Mouse (Mus musculus) layer of hippocampus, adult 11-12 months (tissue): ENCODE data around the gene Klhl7.

Experiments
- DNase-seq: peaks from one replicate; pipeline ENCODE4 v3.0.0; 2022; ENCODE audit warnings: low spot score

Klhl7 gene

GRCm38 (mm10) chr5:24100106-24100809 is at the start of gene Klhl7:
Klhl7 (plus strand) TSS chr5:24100605.
- DNase-seq = peak; percentile 85

- no peak for DNase-seq
Observed at GRCm38 (mm10) chr5:24051755-24052675, 48.4 kb upstream of the Klhl7 start.

GRCm38 (mm10) chr5:24053245-24054190 is 46.9 kb upstream of the Klhl7 start:
- DNase-seq = no peak

GRCm38 (mm10) chr5:24054382-24054781 is 46.0 kb upstream of the Klhl7 start:
- DNase-seq = no peak

- no peak for DNase-seq
Observed at GRCm38 (mm10) chr5:24056865-24057264, 43.5 kb upstream of the Klhl7 start.

- no peak for DNase-seq
Observed at GRCm38 (mm10) chr5:24057592-24057991, 42.8 kb upstream of the Klhl7 start.

- DNase-seq = no peak
Observed at GRCm38 (mm10) chr5:24060949-24061348, 39.5 kb upstream of the Klhl7 start.

- DNase-seq = no peak
Observed at GRCm38 (mm10) chr5:24063034-24063433, 37.4 kb upstream of the Klhl7 start.

GRCm38 (mm10) chr5:24063545-24063944 is 36.9 kb upstream of the Klhl7 start:
- no peak for DNase-seq

- no peak for DNase-seq
Observed at GRCm38 (mm10) chr5:24068955-24069354, 31.4 kb upstream of the Klhl7 start.

- no peak for DNase-seq
Observed at GRCm38 (mm10) chr5:24072031-24072430, 28.4 kb upstream of the Klhl7 start.

- DNase-seq = peak; percentile 80
Observed at GRCm38 (mm10) chr5:24076986-24077718, 23.3 kb upstream of the Klhl7 start.

GRCm38 (mm10) chr5:24077739-24078306 is 22.6 kb upstream of the Klhl7 start:
- no peak for DNase-seq

- DNase-seq = no peak
Observed at GRCm38 (mm10) chr5:24078420-24079179, 21.8 kb upstream of the Klhl7 start.

GRCm38 (mm10) chr5:24080826-24081225 is 19.6 kb upstream of the Klhl7 start:
- DNase-seq = no peak

GRCm38 (mm10) chr5:24084835-24085234 is 15.6 kb upstream of the Klhl7 start:
- no peak for DNase-seq

GRCm38 (mm10) chr5:24086241-24086640 is 14.2 kb upstream of the Klhl7 start:
- no peak for DNase-seq

- no peak for DNase-seq
Observed at GRCm38 (mm10) chr5:24086865-24087264, 13.5 kb upstream of the Klhl7 start.

- no peak for DNase-seq
Observed at GRCm38 (mm10) chr5:24088451-24088850, 12.0 kb upstream of the Klhl7 start.

GRCm38 (mm10) chr5:24092496-24092895 is 7.9 kb upstream of the Klhl7 start:
- DNase-seq = no peak
